Mouse (Mus musculus): ENCODE data around the gene Tnnt3. TPM values are rescaled to one million over a fixed set of nuclear protein-coding genes. Genes with fewer than 3 reads are reported as not detected.
A peak's percentile ranks its signal among the peaks of the same experiment; 100 is the strongest.

Tnnt3 gene
- polyA plus RNA-seq, 1 experiment from 2014 or later = 1.1 TPM

DNA sequence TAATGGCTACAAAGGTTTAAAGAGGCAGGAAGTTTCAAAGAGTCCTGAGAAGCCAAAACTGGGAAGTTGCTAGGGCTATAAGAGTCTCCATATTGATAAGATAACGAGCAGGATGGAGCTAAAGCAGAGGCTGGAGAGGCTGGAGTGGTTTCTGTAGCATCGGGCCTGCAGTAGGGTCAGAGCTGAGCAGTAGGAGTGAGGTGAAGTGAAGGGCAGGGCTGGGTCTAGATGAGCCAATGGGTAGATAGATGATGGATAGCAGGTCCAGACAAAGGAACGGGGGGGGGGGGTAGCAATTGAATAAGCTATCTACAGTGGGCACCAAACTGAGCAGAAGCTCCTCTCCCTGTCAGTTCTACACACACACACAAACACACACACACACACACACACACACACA lies 18.9 kb downstream of the Tnnt3 start:
- Histone ChIP-seq H3K27ac (no peak overlapping the region), H3K4me3 (no peak overlapping the region), H3K36me3 (replicated peaks) (no peaks in the 10 kb centered on the region), H3K27me3 (ENCODE audit: poor library complexity, severe bottlenecking) (no peaks in the 10 kb centered on the region), H3K9me3 (no peaks in the 10 kb centered on the region), H3K4me1 (peaks cover 20% of the 10 kb centered on the region)
- DNase-seq (ENCODE audit: extremely low spot score, low spot score) = no peak
- WGBS = 86% methylated on average over 3 of the region's 3 CpGs

DNA sequence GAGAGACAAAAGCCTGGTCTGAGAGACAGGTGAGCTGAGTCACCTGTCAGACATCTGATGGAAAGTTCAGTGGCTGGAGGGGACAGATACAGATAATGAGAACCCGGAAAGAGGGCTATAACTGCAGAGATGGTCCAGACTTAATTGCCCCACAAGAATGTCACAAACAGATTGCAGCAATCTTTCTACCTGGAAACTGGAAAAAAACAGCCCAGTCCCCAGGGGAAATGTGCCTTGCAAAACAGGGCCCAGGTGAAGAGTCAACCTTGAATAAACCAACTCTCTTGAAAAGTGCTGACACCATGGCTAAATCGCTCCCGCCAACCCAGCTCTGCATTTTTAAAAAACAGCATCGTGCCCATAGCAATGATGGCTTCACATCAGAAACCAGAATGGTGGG lies 21.7 kb downstream of the Tnnt3 start:
- H3K9me3 ChIP-seq = no peaks in the 10 kb centered on the region
- WGBS = 92% methylated on average over 4 of the region's 4 CpGs
- peaks cover 47% of the 10 kb centered on the region for H3K4me1 ChIP-seq
- DNase-seq (ENCODE audit: extremely low spot score, low spot score) = no peak
- H3K27ac ChIP-seq = 0 out of 2 replicates have a peak overlapping the region, but pooled peaks have one; percentile 3
- H3K36me3 ChIP-seq (replicated peaks) = no peaks in the 10 kb centered on the region
- H3K4me3 ChIP-seq = no peak overlapping the region
- H3K27me3 ChIP-seq (ENCODE audit: poor library complexity, severe bottlenecking) = no peaks in the 10 kb centered on the region

DNA sequence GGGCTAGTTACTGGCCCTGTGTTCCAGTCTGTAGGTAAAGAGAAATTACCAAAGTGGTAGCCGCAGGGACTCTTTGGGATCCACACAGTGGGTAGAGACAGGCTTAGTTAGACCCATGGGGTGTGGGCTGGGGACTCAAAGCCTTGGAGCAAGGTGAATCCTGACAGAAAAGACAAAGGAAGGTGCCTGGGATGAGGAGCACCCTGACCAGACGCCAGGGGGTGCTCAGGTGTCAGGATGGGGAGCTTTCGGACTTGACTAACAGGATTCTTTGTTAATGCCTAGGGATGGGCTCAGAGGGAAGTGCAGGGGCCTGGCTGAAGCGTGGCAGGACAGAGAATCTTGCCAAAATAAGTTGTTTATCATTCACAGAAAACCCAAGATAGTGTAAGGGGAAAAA lies 23.7 kb downstream of the Tnnt3 start:
- H3K36me3 ChIP-seq (replicated peaks) = no peaks in the 10 kb centered on the region
- no peaks in the 10 kb centered on the region for H3K27me3 ChIP-seq (ENCODE audit: poor library complexity, severe bottlenecking)
- H3K4me3 ChIP-seq = no peak overlapping the region
- peak overlapping the region; percentile 89 for H3K27ac ChIP-seq
- 16% methylated on average over 4 of the region's 4 CpGs for WGBS
- H3K9me3 ChIP-seq = no peaks in the 10 kb centered on the region
- peaks cover 50% of the 10 kb centered on the region for H3K4me1 ChIP-seq
- DNase-seq (ENCODE audit: extremely low spot score, low spot score) = peak; percentile 53

DNA sequence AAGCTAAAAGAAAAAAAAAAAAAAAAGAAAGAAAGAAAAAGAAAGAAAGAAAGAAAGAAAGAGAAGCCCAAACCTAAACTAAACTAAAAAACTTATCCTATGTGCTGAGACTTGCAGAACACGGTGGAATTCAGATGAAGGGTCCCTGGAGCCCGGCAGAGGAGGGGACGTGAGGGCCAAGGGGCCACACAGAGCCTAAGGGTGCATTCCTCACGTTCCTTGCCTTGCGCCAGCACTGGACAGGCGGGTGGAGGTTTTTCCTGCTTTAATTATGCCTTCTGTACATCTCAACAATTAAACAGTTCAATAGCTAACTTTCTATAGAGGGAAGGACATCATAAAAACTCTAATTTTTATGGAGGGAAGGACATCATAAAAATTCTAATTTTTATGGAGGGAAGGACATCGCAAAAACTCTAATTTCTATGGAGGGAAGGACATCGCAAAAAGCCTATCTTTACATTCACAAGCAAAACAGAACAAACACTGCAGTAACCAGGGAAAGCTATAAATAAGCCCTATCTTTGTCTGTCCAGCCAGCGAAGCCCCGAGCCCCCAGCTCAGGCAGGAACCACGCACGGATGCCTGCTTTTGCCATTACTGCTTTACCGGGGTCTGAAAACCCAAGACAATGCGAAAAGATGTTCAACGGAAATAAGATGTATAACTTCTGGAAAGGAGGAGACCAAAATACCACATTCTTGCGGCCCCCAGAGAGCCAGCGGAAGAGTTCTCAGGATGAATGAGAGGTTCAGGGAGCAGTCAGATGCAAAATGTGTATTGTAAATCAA lies 24.8 kb downstream of the Tnnt3 start:
- H3K9me3 ChIP-seq = no peaks in the 10 kb centered on the region
- 51% methylated on average over 17 of the region's 17 CpGs for WGBS
- no peaks in the 10 kb centered on the region for H3K27me3 ChIP-seq (ENCODE audit: poor library complexity, severe bottlenecking)
- no peak for DNase-seq (ENCODE audit: extremely low spot score, low spot score)
- peak overlapping the region; percentile 89 for H3K27ac ChIP-seq
- no peaks in the 10 kb centered on the region for H3K36me3 ChIP-seq (replicated peaks)
- H3K4me3 ChIP-seq = no peak overlapping the region
- peaks cover 52% of the 10 kb centered on the region for H3K4me1 ChIP-seq

DNA sequence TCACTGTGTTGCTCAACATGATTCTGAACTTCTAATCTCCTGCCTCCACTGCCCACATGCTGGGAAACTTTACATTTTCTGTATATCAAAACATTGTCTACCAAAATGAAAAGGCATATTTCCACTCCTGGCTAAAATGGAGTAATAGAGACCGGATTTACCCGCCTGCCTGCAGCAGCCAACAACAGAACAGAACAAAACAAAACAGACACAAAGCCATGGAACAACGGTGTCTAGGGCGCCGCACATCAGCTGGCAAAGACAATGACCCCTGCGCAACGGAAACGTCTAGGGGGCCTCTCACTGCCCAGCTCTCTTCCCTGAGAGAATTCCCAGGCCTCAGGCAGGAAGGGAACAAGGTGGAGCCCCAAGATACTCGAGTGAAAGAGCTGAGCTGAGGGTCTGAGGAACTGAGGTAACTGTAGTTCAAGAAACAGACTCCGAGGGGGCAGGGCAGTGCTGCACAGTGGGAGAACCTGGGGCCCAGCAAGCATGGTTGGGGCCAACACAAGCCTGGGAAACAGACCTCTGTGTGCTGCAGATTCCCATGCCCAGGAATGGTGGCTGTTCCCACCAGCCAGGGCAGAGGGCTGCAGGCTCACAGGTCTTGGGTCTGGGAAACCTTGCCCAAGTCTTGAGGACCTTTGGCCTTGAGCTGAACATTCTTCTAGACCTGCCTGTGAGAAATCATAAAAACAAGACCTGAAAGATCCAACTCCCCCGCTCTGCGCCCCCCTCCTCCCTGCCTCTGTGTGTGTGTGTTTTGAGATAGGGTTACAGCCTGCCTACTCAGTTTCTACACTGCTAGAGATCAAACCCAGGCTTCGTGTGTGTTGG lies 26.9 kb downstream of the Tnnt3 start:
- Histone ChIP-seq H3K4me3 (peak overlapping the region; percentile 8; the same call in 1 of the 2 replicates), H3K9me3 (no peaks in the 10 kb centered on the region), H3K27ac (peak overlapping the region; percentile 89), H3K4me1 (peaks cover 52% of the 10 kb centered on the region), H3K27me3 (ENCODE audit: poor library complexity, severe bottlenecking) (no peaks in the 10 kb centered on the region), H3K36me3 (replicated peaks) (no peaks in the 10 kb centered on the region)
- peak; percentile 37 for DNase-seq (ENCODE audit: extremely low spot score, low spot score)
- WGBS = 31% methylated on average over 13 of the region's 13 CpGs

DNA sequence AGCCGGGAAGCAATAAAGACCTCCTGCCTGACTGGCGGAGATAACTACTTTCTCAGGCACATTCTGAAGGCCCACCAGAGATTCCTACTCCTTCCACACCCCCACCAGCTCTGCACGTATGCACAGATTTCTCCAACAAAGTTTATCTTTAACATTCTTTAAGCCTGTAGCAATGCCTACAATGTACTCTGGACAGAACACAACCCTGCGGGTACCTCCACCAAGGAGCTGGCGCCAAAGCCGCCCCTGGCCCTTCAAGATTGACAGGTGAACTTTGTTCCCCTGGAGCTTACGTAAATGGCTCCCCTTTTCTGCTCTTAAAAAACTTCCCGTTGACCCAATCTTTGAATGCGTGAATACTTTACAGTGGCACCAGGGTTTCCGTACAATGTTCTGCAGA lies 30.7 kb downstream of the Tnnt3 start:
- H3K4me1 ChIP-seq = peaks cover 55% of the 10 kb centered on the region
- no peak for DNase-seq (ENCODE audit: extremely low spot score, low spot score)

DNA sequence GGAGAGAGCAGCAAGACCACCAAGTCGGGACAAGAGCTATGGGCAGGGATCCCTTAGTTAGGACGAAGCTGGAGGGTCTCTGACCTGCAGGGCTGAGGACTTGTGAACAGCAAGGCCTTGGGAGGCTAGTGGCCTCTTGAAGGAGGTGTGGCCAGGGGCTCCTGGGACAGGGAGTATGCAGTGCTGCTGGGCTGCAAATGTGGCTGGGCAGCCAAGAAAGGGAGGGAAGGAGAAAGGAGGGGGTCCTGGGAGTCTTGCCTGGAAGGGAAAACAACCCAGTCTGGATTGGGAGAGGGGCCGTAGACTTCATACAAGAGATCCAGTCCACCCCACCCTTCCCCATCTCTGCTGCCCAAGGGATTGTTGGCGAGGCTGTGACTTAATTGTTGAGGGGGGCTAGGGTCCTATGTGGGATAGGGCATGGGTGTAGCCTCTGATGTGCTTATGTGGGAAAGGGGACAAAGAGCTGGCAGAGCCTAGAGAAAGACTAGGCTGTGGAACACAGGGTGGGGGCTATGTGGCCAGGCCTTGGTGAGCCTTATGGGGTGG lies 33.4 kb downstream of the Tnnt3 start:
- peaks cover 19% of the 10 kb centered on the region for H3K36me3 ChIP-seq (replicated peaks)
- H3K4me3 ChIP-seq = peak overlapping the region; percentile 74; the same call in 1 of the 2 replicates
- H3K27me3 ChIP-seq (ENCODE audit: poor library complexity, severe bottlenecking) = no peaks in the 10 kb centered on the region
- H3K27ac ChIP-seq = peak overlapping the region; percentile 97
- DNase-seq (ENCODE audit: extremely low spot score, low spot score) = no peak
- 82% methylated on average over 4 of the region's 4 CpGs for WGBS
- H3K9me3 ChIP-seq = no peaks in the 10 kb centered on the region
- H3K4me1 ChIP-seq = peaks cover 43% of the 10 kb centered on the region

More for the DNA sequence above, 30.7 kb downstream of the Tnnt3 start:
- no peak overlapping the region for H3K27ac ChIP-seq
- no peaks in the 10 kb centered on the region for H3K9me3 ChIP-seq
- no peak overlapping the region for H3K4me3 ChIP-seq
- H3K27me3 ChIP-seq (ENCODE audit: poor library complexity, severe bottlenecking) = no peaks in the 10 kb centered on the region
- 84% methylated on average over 10 of the region's 10 CpGs for WGBS
- H3K36me3 ChIP-seq (replicated peaks) = no peaks in the 10 kb centered on the region

DNA sequence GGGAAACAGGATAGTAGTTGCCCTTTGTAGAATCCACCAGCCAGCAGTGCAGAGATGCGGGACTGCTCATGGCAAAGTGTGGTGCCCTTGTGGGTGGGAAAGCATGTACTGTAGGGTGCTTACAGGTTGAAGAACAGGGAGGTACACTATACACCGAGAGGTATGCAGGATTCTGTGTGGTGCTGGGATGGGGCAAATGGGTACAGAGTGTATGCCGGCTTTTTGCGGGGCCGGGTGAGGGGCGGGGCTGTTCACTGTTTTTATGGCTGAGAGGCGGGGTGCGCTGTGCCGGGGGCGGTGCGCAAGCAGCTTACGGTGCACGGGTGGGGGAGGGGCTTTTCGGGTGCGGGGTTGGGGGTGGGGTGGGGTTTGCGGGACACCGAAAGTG lies 34.0 kb downstream of the Tnnt3 start, which contains the start of gene Mrpl23:
Gene Mrpl23, plus strand, starts transcription at position 16 of the 388 bp plus-strand sequence.
- Histone ChIP-seq H3K9me3 (no peaks in the 10 kb centered on the region), H3K27me3 (ENCODE audit: poor library complexity, severe bottlenecking) (no peaks in the 10 kb centered on the region), H3K4me1 (peaks cover 46% of the 10 kb centered on the region), H3K27ac (peak within 1 kb of the TSS; percentile 97), H3K36me3 (replicated peaks) (peaks cover 22% of the 10 kb centered on the region), H3K4me3 (peak within 1 kb of the TSS; percentile 74)
- WGBS = 10% methylated on average over 17 of the region's 17 CpGs
- DNase-seq (ENCODE audit: extremely low spot score, low spot score) = no peak

DNA sequence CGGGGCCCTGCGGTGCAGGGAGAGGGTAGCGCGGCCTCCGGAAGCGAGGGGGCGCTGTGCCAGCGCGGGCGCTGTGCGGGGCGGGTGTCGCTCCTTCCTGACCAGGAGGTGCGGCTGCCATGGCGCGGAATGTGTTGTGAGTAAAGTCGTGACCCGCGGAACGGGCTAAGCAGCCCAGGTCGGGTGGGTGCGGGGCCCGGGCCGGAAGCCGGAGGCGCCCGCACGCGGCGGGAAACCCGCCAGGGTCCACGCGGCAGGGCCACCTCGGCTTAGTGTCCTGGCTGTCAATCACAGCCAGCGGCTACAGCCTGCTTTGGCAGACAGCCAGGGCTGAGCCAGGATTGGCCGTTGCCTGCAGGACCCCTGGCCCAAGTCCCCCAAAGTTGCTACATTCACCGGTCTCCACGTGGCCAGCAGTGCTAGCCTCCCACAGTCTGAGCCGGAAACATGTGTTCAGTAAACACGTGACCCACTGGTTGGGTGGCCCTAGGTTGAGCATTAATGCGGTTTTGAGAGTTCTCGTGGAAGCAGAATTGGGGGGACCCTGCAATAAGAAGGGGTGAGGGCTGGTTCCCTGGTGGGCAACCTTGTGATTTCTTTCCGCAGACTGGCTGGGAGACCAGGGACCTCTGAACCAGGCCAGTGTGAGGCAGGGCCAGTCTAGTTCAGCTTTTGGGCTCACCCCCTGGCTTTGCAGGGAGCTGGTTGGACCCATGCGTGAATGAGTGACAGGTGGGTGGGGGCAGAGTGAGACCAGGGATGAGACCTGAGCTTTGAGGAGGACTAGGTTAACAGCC lies 34.6 kb downstream of the Tnnt3 start:
- WGBS = 1% methylated on average over 44 of the region's 44 CpGs

DNA sequence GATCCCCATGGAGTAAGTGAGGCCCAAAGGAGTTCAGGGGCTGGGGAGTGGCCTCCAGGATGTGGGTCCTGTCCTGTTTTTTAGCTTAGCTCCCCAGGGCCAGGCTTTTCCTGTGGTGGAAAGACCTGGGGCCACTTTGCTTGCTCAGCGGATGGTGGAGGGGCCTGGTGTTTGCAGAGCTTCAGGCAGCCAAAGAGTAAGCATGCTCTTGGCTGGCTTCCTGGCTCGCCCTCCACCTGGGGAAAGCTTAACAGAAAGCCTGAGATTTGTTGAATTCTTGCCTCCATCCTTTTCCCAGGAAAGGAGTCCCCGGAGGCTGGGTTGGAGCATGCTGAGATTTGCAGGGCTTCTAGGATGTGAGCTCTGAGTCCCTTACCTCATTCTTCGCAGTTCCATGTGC lies 36.5 kb downstream of the Tnnt3 start:
- no peaks in the 10 kb centered on the region for H3K9me3 ChIP-seq
- peak overlapping the region; percentile 97; the same call in 1 of the 2 replicates for H3K27ac ChIP-seq
- H3K4me3 ChIP-seq = no peak overlapping the region
- 90% methylated on average over 4 of the region's 4 CpGs for WGBS
- peaks cover 35% of the 10 kb centered on the region for H3K36me3 ChIP-seq (replicated peaks)
- H3K4me1 ChIP-seq = peaks cover 70% of the 10 kb centered on the region
- DNase-seq (ENCODE audit: extremely low spot score, low spot score) = no peak
- H3K27me3 ChIP-seq (ENCODE audit: poor library complexity, severe bottlenecking) = no peaks in the 10 kb centered on the region

More for the DNA sequence above, 34.6 kb downstream of the Tnnt3 start:
- H3K4me3 ChIP-seq = peak overlapping the region; percentile 74
- peaks cover 22% of the 10 kb centered on the region for H3K36me3 ChIP-seq (replicated peaks)
- no peaks in the 10 kb centered on the region for H3K27me3 ChIP-seq (ENCODE audit: poor library complexity, severe bottlenecking)
- no peaks in the 10 kb centered on the region for H3K9me3 ChIP-seq
- peak overlapping the region; percentile 97 for H3K27ac ChIP-seq
- DNase-seq (ENCODE audit: extremely low spot score, low spot score) = peak; percentile 84
- H3K4me1 ChIP-seq = peaks cover 52% of the 10 kb centered on the region

DNA sequence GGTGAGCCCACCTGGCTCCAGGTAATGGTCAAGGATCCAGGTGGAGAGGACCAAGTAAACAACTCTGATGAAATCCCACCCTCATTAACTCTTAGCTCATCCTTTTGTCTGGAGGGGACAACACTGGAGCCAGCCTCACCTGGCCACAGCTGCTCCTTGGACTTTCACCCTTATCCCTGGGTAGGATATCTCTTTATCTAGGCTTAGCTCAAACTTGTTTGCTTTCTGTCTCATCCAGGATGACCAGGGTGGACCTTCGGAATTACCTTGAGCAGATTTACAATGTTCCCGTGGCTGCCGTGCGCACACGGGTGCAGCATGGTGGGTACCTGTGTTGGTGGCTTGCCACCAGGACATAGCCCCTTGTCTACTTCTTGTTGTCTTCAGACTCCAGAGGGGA lies 37.2 kb downstream of the Tnnt3 start:
- Histone ChIP-seq H3K4me3 (no peak overlapping the region), H3K4me1 (peaks cover 75% of the 10 kb centered on the region), H3K36me3 (replicated peaks) (peaks cover 41% of the 10 kb centered on the region), H3K9me3 (no peaks in the 10 kb centered on the region), H3K27ac (peak overlapping the region; percentile 97; the same call in 1 of the 2 replicates), H3K27me3 (ENCODE audit: poor library complexity, severe bottlenecking) (no peaks in the 10 kb centered on the region)
- no peak for DNase-seq (ENCODE audit: extremely low spot score, low spot score)
- WGBS = 97% methylated on average over 5 of the region's 5 CpGs

DNA sequence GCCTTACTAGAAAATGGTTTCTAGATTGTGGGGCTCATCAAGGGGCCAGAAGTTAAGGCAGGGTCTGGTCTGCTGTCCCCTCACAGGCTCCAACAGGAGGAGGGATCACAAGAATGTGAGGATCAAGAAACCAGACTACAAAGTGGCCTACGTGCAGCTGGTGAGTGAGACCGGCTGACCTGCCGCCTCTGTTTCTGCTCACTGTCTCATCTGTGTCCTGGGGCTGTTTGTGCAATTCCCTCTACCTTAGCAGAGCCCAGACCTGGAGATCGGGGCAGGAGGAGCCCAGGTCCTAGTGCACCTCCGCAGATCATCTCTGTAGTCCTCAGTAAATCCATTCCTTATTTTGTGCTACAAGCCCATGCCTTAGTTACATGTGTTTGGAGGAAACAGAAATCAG lies 38.5 kb downstream of the Tnnt3 start:
- Histone ChIP-seq H3K36me3 (replicated peaks) (peaks cover 52% of the 10 kb centered on the region), H3K4me3 (no peak overlapping the region), H3K4me1 (peaks cover 81% of the 10 kb centered on the region), H3K9me3 (no peaks in the 10 kb centered on the region), H3K27ac (peak overlapping the region; percentile 83), H3K27me3 (ENCODE audit: poor library complexity, severe bottlenecking) (no peaks in the 10 kb centered on the region)
- 60% methylated on average over 5 of the region's 5 CpGs for WGBS
- DNase-seq (ENCODE audit: extremely low spot score, low spot score) = no peak

All from forebrain, embryonic 10.5 days (tissue).